Mouse (Mus musculus) forebrain, embryonic 16.5 days (tissue): ENCODE results near the gene Cd164. TPM values are rescaled to one million over a fixed set of nuclear protein-coding genes. Genes with fewer than 3 reads are reported as not detected.
A peak's percentile ranks its signal among the peaks of the same experiment; 100 is the strongest.

ENCODE experiments used
- ATAC-seq: fragments of 200-750 bp; cut with Nextera tagmentation; 2 replicates; pipeline ENCODE4 v1.8.0; 2017; ENCODE audit warnings: mild to moderate bottlenecking, moderate library complexity
- H3K27ac ChIP-seq: fragments of 300-500 bp; sonication (generic); 2 replicates; pipeline ENCODE4 v1.5.1; 2014; ENCODE audit warnings: low read length, control low read depth
- H3K27me3 ChIP-seq: fragments of 300-500 bp; sonication (generic); replicated peaks from 2 replicates; pipeline ENCODE4 v1.6.1; 2014; ENCODE audit warnings: low read length; ENCODE audit not compliant: control insufficient read depth, insufficient read depth
- H3K36me3 ChIP-seq: fragments of 300-500 bp; sonication (generic); 2 replicates; pipeline ENCODE4 v1.6.1; 2014; ENCODE audit not compliant: control insufficient read depth, insufficient read depth
- H3K4me1 ChIP-seq: fragments of 300-500 bp; sonication (generic); replicated peaks from 2 replicates; pipeline ENCODE4 v1.6.1; 2014; ENCODE audit warnings: low read length; ENCODE audit not compliant: control insufficient read depth, insufficient read depth
- H3K4me2 ChIP-seq: fragments of 300-500 bp; sonication (generic); 2 replicates; pipeline ENCODE4 v1.6.1; 2014; ENCODE audit warnings: mild to moderate bottlenecking, low read length, control low read depth
- H3K4me3 ChIP-seq: fragments of 300-500 bp; sonication (generic); replicated peaks from 2 replicates; pipeline ENCODE4 v1.5.1; 2014; ENCODE audit warnings: mild to moderate bottlenecking, low read length, control low read depth
- H3K9ac ChIP-seq: fragments of 300-500 bp; sonication (generic); replicated peaks from 2 replicates; pipeline ENCODE4 v1.6.1; 2014; ENCODE audit warnings: low read depth, low read length, control low read depth
- H3K9me3 ChIP-seq: fragments of 300-500 bp; sonication (generic); 2 replicates; pipeline ENCODE4 v1.6.1; 2016; ENCODE audit warnings: low read length; ENCODE audit not compliant: control insufficient read depth
- WGBS: fragments of 180-500 bp; shearing (Covaris S2); extraction: QIAGEN DNeasy Blood & Tissue Kit; methylation state at CpG from one replicate; pipeline ENCODE4 v1.1.7; 2014; 5-methylcytosine and 5-hydroxymethylcytosine counted together
- polyA plus RNA-seq: library from polyadenylated mRNA; unstranded; fragments of >200 nt; fragmentation: Nextera tagmentation; extraction: Ambion mirVana; gene quantifications from 2 replicates; pipeline ENCODE4 v1.2.1, GENCODE M21; 2015

Cd164 gene
- polyA plus RNA-seq, 1 experiment from 2014 or later, result 61.8 TPM

- Histone ChIP-seq H3K27me3 (no peaks in the 10 kb centered on the region), H3K9ac (peak overlapping the region; percentile 73), H3K27ac (peak overlapping the region; percentile 71), H3K4me3 (peak overlapping the region; percentile 63), H3K9me3 (no peaks in the 10 kb centered on the region), H3K4me2 (peak overlapping the region; percentile 76), H3K4me1 (peaks cover 15% of the 10 kb centered on the region), H3K36me3 (0 out of 2 replicates have a peak, but pooled peaks cover 3% of the 10 kb centered on the region)
- peak; percentile 74 for ATAC-seq
- 1% methylated on average over 20 of the region's 20 CpGs for WGBS
Observed at GRCm38 (mm10) chr10:41477278-41478181, 41.7 kb upstream of the Cd164 start.

- Histone ChIP-seq H3K36me3 (peaks cover 4% of the 10 kb centered on the region; the same call in 1 of the 2 replicates), H3K9me3 (no peaks in the 10 kb centered on the region), H3K27ac (no peak overlapping the region), H3K4me2 (no peak overlapping the region), H3K4me1 (peaks cover 15% of the 10 kb centered on the region), H3K4me3 (no peak overlapping the region), H3K27me3 (no peaks in the 10 kb centered on the region), H3K9ac (no peak overlapping the region)
- no peak for ATAC-seq
- WGBS, result 84% methylated on average over 3 of the region's 3 CpGs
Observed at GRCm38 (mm10) chr10:41479961-41480360, 39.3 kb upstream of the Cd164 start.

- WGBS, result 77% methylated on average over 33 of the region's 33 CpGs
- Histone ChIP-seq H3K36me3 (peaks cover 12% of the 10 kb centered on the region), H3K4me3 (no peak overlapping the region), H3K4me2 (no peak overlapping the region), H3K27me3 (no peaks in the 10 kb centered on the region), H3K27ac (no peak overlapping the region), H3K9ac (no peak overlapping the region), H3K4me1 (peaks cover 11% of the 10 kb centered on the region), H3K9me3 (no peaks in the 10 kb centered on the region)
- no peak for ATAC-seq
Observed at GRCm38 (mm10) chr10:41480938-41481880, 38.0 kb upstream of the Cd164 start.

- Histone ChIP-seq H3K27me3 (no peaks in the 10 kb centered on the region), H3K36me3 (peaks cover 18% of the 10 kb centered on the region), H3K9me3 (no peaks in the 10 kb centered on the region), H3K4me1 (peaks cover 7% of the 10 kb centered on the region), H3K27ac (no peak overlapping the region), H3K4me2 (no peak overlapping the region), H3K4me3 (no peak overlapping the region), H3K9ac (no peak overlapping the region)
- ATAC-seq, result no peak
- WGBS, result 87% methylated on average over 7 of the region's 7 CpGs
Observed at GRCm38 (mm10) chr10:41482446-41482845, 36.8 kb upstream of the Cd164 start.

GRCm38 (mm10) chr10:41485778-41486177 is 33.4 kb upstream of the Cd164 start:
- H3K4me3 ChIP-seq, result no peak overlapping the region
- H3K36me3 ChIP-seq, result peaks cover 16% of the 10 kb centered on the region
- no peak for ATAC-seq

GRCm38 (mm10) chr10:41486506-41487170 is 32.6 kb upstream of the Cd164 start:
- Histone ChIP-seq H3K4me1 (peaks cover 18% of the 10 kb centered on the region), H3K27me3 (no peaks in the 10 kb centered on the region), H3K9me3 (no peaks in the 10 kb centered on the region), H3K9ac (no peak overlapping the region), H3K27ac (no peak overlapping the region), H3K4me2 (no peak overlapping the region), H3K4me3 (no peak overlapping the region), H3K36me3 (peaks cover 16% of the 10 kb centered on the region)
- ATAC-seq, result no peak
- 81% methylated on average over 14 of the region's 14 CpGs for WGBS

More at GRCm38 (mm10) chr10:41485778-41486177, 33.4 kb upstream of the Cd164 start:
- H3K27ac ChIP-seq, result no peak overlapping the region
- no peak overlapping the region for H3K9ac ChIP-seq
- no peaks in the 10 kb centered on the region for H3K27me3 ChIP-seq
- H3K4me1 ChIP-seq, result peaks cover 16% of the 10 kb centered on the region
- 95% methylated on average over 16 of the region's 16 CpGs for WGBS
- no peak overlapping the region for H3K4me2 ChIP-seq
- no peaks in the 10 kb centered on the region for H3K9me3 ChIP-seq

GRCm38 (mm10) chr10:41488877-41489276 is 30.3 kb upstream of the Cd164 start:
- ATAC-seq, result no peak
- no peaks in the 10 kb centered on the region for H3K27me3 ChIP-seq
- no peak overlapping the region for H3K27ac ChIP-seq
- 52% methylated on average over 7 of the region's 7 CpGs for WGBS
- peak overlapping the region; percentile 100 for H3K4me2 ChIP-seq
- H3K9me3 ChIP-seq, result no peaks in the 10 kb centered on the region
- peak overlapping the region; percentile 80 for H3K4me3 ChIP-seq
- H3K9ac ChIP-seq, result 0 out of 2 replicates have a peak overlapping the region, but pooled peaks have one; percentile 13
- peaks cover 18% of the 10 kb centered on the region for H3K4me1 ChIP-seq
- peaks cover 16% of the 10 kb centered on the region for H3K36me3 ChIP-seq

GRCm38 (mm10) chr10:41489294-41489693 is 29.9 kb upstream of the Cd164 start:
- Histone ChIP-seq H3K27ac (no peak overlapping the region), H3K4me3 (peak overlapping the region; percentile 80), H3K4me2 (peak overlapping the region; percentile 100), H3K9ac (peak overlapping the region; percentile 64), H3K27me3 (no peaks in the 10 kb centered on the region), H3K36me3 (peaks cover 16% of the 10 kb centered on the region), H3K9me3 (no peaks in the 10 kb centered on the region), H3K4me1 (peaks cover 18% of the 10 kb centered on the region)
- 29% methylated on average over 8 of the region's 8 CpGs for WGBS
- ATAC-seq, result no peak
